Mouse (Mus musculus): ENCODE results near the gene Lrrc8c. TPM values are rescaled to one million over a fixed set of nuclear protein-coding genes. Genes with fewer than 3 reads are reported as not detected.

The Lrrc8c gene
- polyA plus RNA-seq, 1 experiment = 7.9 TPM

DNA sequence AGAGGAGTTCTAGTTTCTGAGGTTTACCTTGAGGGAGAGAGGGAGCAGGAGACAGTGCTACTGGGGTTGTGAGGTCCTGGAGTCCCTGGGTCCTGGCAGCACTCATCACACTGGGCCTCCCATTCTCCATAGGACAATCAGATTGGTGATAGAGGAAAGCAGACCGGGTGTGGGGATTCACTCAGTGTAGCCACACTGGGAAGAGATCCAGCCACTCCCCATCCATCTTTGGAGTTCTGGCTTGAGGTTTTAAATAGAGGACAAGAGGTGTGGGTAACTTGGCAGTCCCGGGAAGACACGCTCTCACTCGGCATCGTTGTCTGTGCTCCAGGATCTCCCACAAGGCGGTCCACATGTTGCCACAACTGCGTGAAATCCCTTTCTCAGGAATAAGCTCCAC is 127.9 kb downstream of the Lrrc8c start:
- DNase-seq = no peak
- Histone ChIP-seq H3K27ac (ENCODE audit: insufficient read depth, low read length) (no peak overlapping the region), H3K4me1 (ENCODE audit: control insufficient read depth, insufficient read depth, low read length) (no peaks in the 10 kb centered on the region), H3K4me3 (replicated peaks; ENCODE audit: insufficient read depth, low read depth, low read length) (no peak overlapping the region), H3K27me3 (ENCODE audit: control insufficient read depth, insufficient read depth, low read length) (no peaks in the 10 kb centered on the region)
- TF ChIP-seq CTCF (IDR thresholded peaks at IDR 0.05; ENCODE audit: borderline replicate concordance, insufficient read depth, low read depth, low read length) (no peak), POLR2A (IDR thresholded peaks at IDR 0.05; ENCODE audit: borderline replicate concordance, insufficient read depth, low read length) (no peak)
- 67% methylated on average over 7 of the region's 7 CpGs for WGBS

DNA sequence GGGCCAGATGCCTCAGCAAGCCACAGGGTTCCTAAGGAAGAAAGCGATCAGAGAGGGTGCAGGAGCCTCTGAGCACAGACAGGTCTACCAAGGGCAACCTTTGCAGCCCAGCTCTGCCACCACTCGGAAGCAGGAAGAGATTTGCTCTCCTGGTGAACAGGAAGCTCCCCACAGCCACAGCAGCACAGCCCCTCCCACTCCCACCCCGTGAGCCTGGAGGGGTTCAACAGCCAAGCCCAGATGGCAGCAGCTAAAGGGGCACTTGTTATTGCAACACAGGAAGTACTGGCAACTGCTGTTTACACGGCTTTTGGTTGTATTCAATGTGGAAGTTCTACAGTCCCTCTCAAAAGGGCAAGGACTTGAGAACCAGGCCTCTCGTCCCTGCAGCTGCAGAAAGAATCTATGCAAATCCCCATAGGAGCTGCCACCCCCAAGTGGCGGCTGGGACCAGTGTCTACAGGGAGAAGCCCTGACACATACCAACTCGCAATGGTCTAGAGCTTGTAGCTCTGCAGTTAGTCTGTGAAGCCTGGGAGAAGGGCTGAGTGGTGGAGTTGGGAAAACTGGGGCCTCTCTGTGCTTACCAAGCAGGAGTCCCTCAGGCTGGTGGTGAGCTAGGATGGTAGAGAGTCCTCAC is 129.6 kb downstream of the Lrrc8c start:
- Histone ChIP-seq H3K27me3 (ENCODE audit: control insufficient read depth, insufficient read depth, low read length) (no peaks in the 10 kb centered on the region), H3K27ac (ENCODE audit: insufficient read depth, low read length) (no peak overlapping the region), H3K4me3 (replicated peaks; ENCODE audit: insufficient read depth, low read depth, low read length) (no peak overlapping the region), H3K4me1 (ENCODE audit: control insufficient read depth, insufficient read depth, low read length) (no peaks in the 10 kb centered on the region)
- 44% methylated on average over 7 of the region's 7 CpGs for WGBS
- TF ChIP-seq CTCF (IDR thresholded peaks at IDR 0.05; ENCODE audit: borderline replicate concordance, insufficient read depth, low read depth, low read length) (no peak), POLR2A (IDR thresholded peaks at IDR 0.05; ENCODE audit: borderline replicate concordance, insufficient read depth, low read length) (no peak)
- no peak for DNase-seq

- H3K4me1 ChIP-seq (ENCODE audit: control insufficient read depth, insufficient read depth, low read length) = no peaks in the 10 kb centered on the region
- no peak for DNase-seq
- TF ChIP-seq POLR2A (IDR thresholded peaks at IDR 0.05; ENCODE audit: borderline replicate concordance, insufficient read depth, low read length) (no peak), CTCF (IDR thresholded peaks at IDR 0.05; ENCODE audit: borderline replicate concordance, insufficient read depth, low read depth, low read length) (no peak)
Observed at GRCm38 (mm10) chr5:105649514-105650001, 130.4 kb downstream of the Lrrc8c start.

GRCm38 (mm10) chr5:105650728-105651479 is 131.7 kb downstream of the Lrrc8c start:
- no peaks in the 10 kb centered on the region for H3K27me3 ChIP-seq (ENCODE audit: control insufficient read depth, insufficient read depth, low read length)
- H3K4me3 ChIP-seq (replicated peaks; ENCODE audit: insufficient read depth, low read depth, low read length) = no peak overlapping the region
- no peak overlapping the region for H3K27ac ChIP-seq (ENCODE audit: insufficient read depth, low read length)
- WGBS = 89% methylated on average over 8 of the region's 8 CpGs
- no peak for TF ChIP-seq POLR2A (IDR thresholded peaks at IDR 0.05; ENCODE audit: borderline replicate concordance, insufficient read depth, low read length)
- no peak for TF ChIP-seq CTCF (IDR thresholded peaks at IDR 0.05; ENCODE audit: borderline replicate concordance, insufficient read depth, low read depth, low read length)
- no peak for DNase-seq
- no peaks in the 10 kb centered on the region for H3K4me1 ChIP-seq (ENCODE audit: control insufficient read depth, insufficient read depth, low read length)

More at GRCm38 (mm10) chr5:105649514-105650001, 130.4 kb downstream of the Lrrc8c start:
- WGBS = 92% methylated on average over 10 of the region's 10 CpGs
- Histone ChIP-seq H3K27me3 (ENCODE audit: control insufficient read depth, insufficient read depth, low read length) (no peaks in the 10 kb centered on the region), H3K27ac (ENCODE audit: insufficient read depth, low read length) (no peak overlapping the region), H3K4me3 (replicated peaks; ENCODE audit: insufficient read depth, low read depth, low read length) (no peak overlapping the region)

DNA sequence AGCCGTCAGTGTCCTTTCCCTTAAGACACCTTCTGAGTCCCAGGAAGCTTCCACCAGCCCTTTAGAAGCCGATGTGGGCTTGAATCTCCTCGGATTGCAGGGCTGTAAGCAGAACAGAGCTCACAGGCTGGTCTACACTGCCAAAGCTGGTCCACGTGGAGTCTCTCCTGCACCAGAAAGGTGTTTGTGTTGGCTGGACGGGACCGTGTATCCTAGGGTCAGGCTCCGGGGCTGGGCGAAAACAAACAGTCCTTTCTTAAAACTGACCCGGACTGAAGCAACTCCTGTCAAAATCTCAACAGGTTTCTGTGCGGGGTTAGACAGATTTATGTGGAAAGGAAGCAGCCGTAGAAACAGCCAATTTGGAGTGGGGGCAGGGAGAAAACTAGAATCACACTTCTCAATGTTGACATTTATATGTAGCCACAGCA is 132.4 kb downstream of the Lrrc8c start:
- WGBS = 84% methylated on average over 11 of the region's 11 CpGs
- H3K27ac ChIP-seq (ENCODE audit: insufficient read depth, low read length) = no peak overlapping the region
- TF ChIP-seq CTCF (IDR thresholded peaks at IDR 0.05; ENCODE audit: borderline replicate concordance, insufficient read depth, low read depth, low read length) (no peak), POLR2A (IDR thresholded peaks at IDR 0.05; ENCODE audit: borderline replicate concordance, insufficient read depth, low read length) (no peak)

DNA sequence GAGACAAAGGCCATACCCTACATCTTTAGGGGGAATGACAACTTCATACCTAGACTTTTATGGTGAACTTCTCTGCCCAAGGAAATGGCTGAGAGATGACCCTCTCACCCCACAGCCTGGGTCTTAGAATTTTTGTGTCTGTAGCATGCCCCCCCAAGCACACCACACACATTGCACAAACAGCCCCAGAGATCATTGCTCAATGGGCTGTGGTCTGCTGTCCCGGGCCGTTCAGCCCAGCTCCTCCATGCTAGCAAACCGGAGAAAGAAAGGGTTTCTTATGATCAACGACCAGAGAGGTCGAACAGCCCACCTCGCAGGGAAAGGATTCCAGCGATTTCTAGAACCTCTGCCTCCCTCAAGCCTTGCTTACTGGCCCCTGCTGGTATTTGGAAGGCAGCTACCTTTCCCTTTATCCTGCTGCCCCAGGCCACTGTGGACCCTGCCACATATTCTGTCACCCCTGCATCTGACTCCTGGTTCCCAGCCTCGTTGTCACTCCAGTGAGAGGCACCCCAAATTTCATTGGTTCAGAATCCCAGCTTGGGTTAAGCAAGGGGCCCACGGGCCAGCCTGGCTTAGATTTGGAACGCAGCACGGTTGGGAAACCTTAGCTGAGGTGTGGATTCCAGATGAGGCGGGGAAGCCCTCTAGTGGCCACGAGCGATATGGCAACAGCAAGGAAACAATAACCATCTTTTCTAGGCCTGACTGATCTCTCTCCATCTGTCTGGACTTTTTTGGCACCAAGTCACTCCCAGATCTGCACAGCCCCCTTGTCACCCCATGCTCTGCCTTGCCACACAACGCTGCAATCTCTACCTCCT is 135.3 kb downstream of the Lrrc8c start:
- Histone ChIP-seq H3K27me3 (ENCODE audit: control insufficient read depth, insufficient read depth, low read length) (no peaks in the 10 kb centered on the region), H3K4me3 (replicated peaks; ENCODE audit: insufficient read depth, low read depth, low read length) (no peak overlapping the region), H3K27ac (ENCODE audit: insufficient read depth, low read length) (no peak overlapping the region), H3K4me1 (ENCODE audit: control insufficient read depth, insufficient read depth, low read length) (no peaks in the 10 kb centered on the region)
- peak; percentile 93 for TF ChIP-seq CTCF (IDR thresholded peaks at IDR 0.05; ENCODE audit: borderline replicate concordance, insufficient read depth, low read depth, low read length)
- no peak for TF ChIP-seq POLR2A (IDR thresholded peaks at IDR 0.05; ENCODE audit: borderline replicate concordance, insufficient read depth, low read length)
- peak; percentile 70 to 80 for DNase-seq
- WGBS = 24% methylated on average over 15 of the region's 15 CpGs

More for the DNA sequence above, 132.4 kb downstream of the Lrrc8c start:
- Histone ChIP-seq H3K4me1 (ENCODE audit: control insufficient read depth, insufficient read depth, low read length) (no peaks in the 10 kb centered on the region), H3K4me3 (replicated peaks; ENCODE audit: insufficient read depth, low read depth, low read length) (no peak overlapping the region), H3K27me3 (ENCODE audit: control insufficient read depth, insufficient read depth, low read length) (no peaks in the 10 kb centered on the region)
- DNase-seq = no peak

DNA sequence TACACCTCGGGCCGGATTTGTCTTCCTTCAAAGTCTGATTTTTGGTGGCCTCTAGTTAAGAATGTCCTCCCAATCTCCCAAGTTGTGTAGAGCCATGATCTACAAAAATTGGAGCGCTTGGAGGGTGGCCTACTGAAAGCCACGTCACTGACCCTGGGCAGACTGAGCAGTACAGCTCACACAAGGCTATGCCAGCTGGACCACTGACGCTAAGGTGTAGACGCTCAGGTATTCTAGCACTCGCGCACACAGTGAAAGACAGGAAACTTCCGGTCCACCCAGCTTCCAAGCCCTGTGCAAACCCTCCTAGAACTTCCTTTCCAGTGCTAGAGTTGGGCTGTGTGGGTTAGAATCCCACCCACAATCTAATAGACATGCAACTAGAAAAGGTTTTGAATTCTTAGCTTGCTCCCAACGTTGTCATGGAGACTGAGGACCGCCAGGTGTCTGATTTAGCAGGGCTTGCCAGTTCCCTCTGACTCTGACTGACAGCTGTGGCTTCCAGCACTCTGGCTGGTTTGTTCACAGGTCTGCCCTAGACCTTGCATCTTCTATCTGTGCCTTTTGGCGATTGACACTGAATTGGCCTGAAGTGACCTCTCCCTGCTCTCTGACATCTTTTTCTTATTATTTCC is 136.0 kb downstream of the Lrrc8c start:
- DNase-seq = no peak
- TF ChIP-seq CTCF (IDR thresholded peaks at IDR 0.05; ENCODE audit: borderline replicate concordance, insufficient read depth, low read depth, low read length) = no peak
- TF ChIP-seq POLR2A (IDR thresholded peaks at IDR 0.05; ENCODE audit: borderline replicate concordance, insufficient read depth, low read length) = no peak
- 64% methylated on average over 12 of the region's 12 CpGs for WGBS
- no peaks in the 10 kb centered on the region for H3K27me3 ChIP-seq (ENCODE audit: control insufficient read depth, insufficient read depth, low read length)
- no peak overlapping the region for H3K27ac ChIP-seq (ENCODE audit: insufficient read depth, low read length)
- no peaks in the 10 kb centered on the region for H3K4me1 ChIP-seq (ENCODE audit: control insufficient read depth, insufficient read depth, low read length)
- no peak overlapping the region for H3K4me3 ChIP-seq (replicated peaks; ENCODE audit: insufficient read depth, low read depth, low read length)
